Mouse (Mus musculus) midbrain, embryonic 14.5 days (tissue): ENCODE data around the gene Srp14. TPM values are rescaled to one million over a fixed set of nuclear protein-coding genes. Genes with fewer than 3 reads are reported as not detected.

ENCODE experiments used
- ATAC-seq: fragments of 200-750 bp; cut with Nextera tagmentation; 2 replicates; pipeline ENCODE4 v1.8.0; 2017; ENCODE audit warnings: moderate number of reproducible peaks, moderate library complexity; ENCODE audit not compliant: low FRiP score, low TSS enrichment
- DNase-seq: peaks from one replicate; pipeline ENCODE4 v3.0.0-alpha.2; 2015
- H3K27ac ChIP-seq: fragments of 300-500 bp; sonication (generic); replicated peaks from 2 replicates; pipeline ENCODE4 v1.5.1; 2014; ENCODE audit warnings: mild to moderate bottlenecking, low read depth, low read length, moderate library complexity
- H3K27me3 ChIP-seq: fragments of 300-500 bp; sonication (generic); 2 replicates; pipeline ENCODE4 v1.6.1; 2014; ENCODE audit warnings: low read length, control low read depth, mixed read lengths; ENCODE audit not compliant: control insufficient read depth, insufficient read depth
- H3K36me3 ChIP-seq: fragments of 300-500 bp; sonication (generic); 2 replicates; pipeline ENCODE4 v1.6.1; 2014; ENCODE audit warnings: low read length, control low read depth; ENCODE audit not compliant: control insufficient read depth, insufficient read depth
- H3K4me1 ChIP-seq: fragments of 300-500 bp; sonication (generic); 2 replicates; pipeline ENCODE4 v1.6.1; 2014; ENCODE audit warnings: mild to moderate bottlenecking, antibody characterized with exemption, low read length, control low read depth; ENCODE audit not compliant: control insufficient read depth, insufficient read depth
- H3K4me2 ChIP-seq: fragments of 300-500 bp; sonication (generic); 2 replicates; pipeline ENCODE4 v1.6.1; 2014; ENCODE audit warnings: mild to moderate bottlenecking, low read length, moderate library complexity
- H3K4me3 ChIP-seq: fragments of 300-500 bp; sonication (generic); replicated peaks from 2 replicates; pipeline ENCODE4 v1.5.1; 2014; ENCODE audit warnings: low read depth, low read length
- H3K9ac ChIP-seq: fragments of 300-500 bp; sonication (generic); replicated peaks from 2 replicates; pipeline ENCODE4 v1.6.1; 2014; ENCODE audit warnings: mild to moderate bottlenecking, low read length, moderate library complexity
- H3K9me3 ChIP-seq: fragments of 300-500 bp; sonication (generic); 2 replicates; pipeline ENCODE4 v1.6.1; 2016; ENCODE audit warnings: low read length, control low read depth, mixed read lengths; ENCODE audit not compliant: control insufficient read depth
- WGBS: fragments of 180-500 bp; shearing (Covaris S2); extraction: QIAGEN DNeasy Blood & Tissue Kit; methylation state at CpG from one replicate; pipeline ENCODE4 v1.1.7; 2014; 5-methylcytosine and 5-hydroxymethylcytosine counted together
- polyA plus RNA-seq: library from polyadenylated mRNA; unstranded; fragments of >200 nt; fragmentation: Nextera tagmentation; extraction: Ambion mirVana; gene quantifications from 2 replicates; pipeline ENCODE4 v1.2.1, GENCODE M21; 2014

Gene Srp14
- polyA plus RNA-seq, 1 experiment from 2014 or later = 327 TPM

DNA sequence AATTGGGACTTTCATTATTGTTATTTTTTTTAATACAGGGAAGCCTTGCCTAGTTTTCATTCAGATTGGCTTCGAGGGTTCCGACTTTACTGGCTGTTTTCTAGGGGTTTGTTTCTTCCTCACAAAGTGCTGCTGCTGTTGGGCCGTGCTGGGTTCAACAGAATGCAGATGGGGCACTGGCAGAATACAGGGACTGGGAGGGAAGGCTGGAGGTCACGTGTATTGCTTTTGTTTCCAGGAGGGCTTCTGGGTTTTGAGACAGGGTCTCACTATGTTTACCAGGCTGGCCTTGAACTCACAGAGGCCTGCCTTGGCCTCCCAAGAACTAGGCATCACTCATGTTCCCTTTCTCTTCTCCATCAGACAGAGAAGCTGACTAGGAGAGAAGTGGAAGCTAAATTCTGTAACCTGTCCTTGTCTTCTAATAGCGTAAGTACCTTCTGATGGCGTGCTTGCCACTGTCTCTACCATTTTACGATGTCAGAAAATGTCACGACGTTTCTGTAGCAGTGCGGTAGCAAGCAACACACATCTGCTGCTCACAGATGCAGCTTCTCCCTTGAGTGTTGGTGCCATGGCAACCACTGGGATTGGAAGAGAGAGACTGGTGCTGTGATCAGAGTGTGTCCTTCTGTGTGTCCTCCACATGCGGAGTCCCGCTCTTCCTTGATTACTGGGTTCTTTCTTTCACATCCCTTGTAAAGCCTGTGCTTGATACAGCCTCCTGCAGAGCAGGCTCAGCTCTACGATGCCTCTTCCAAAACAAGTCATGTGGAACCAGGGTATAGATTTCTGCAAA is 21.8 kb downstream of the Srp14 start:
- DNase-seq (peak; percentile 82), ATAC-seq (peak; percentile 78; the same call in 1 of the 2 replicates)
- Histone ChIP-seq H3K4me3 (no peak overlapping the region), H3K9ac (no peak overlapping the region), H3K27me3 (no peaks in the 10 kb centered on the region), H3K9me3 (no peaks in the 10 kb centered on the region), H3K27ac (peak overlapping the region; percentile 77), H3K4me2 (no peak overlapping the region), H3K36me3 (peaks cover 15% of the 10 kb centered on the region), H3K4me1 (peaks cover 9% of the 10 kb centered on the region; the same call in 1 of the 2 replicates)
- WGBS = 57% methylated on average over 13 of the region's 13 CpGs

DNA sequence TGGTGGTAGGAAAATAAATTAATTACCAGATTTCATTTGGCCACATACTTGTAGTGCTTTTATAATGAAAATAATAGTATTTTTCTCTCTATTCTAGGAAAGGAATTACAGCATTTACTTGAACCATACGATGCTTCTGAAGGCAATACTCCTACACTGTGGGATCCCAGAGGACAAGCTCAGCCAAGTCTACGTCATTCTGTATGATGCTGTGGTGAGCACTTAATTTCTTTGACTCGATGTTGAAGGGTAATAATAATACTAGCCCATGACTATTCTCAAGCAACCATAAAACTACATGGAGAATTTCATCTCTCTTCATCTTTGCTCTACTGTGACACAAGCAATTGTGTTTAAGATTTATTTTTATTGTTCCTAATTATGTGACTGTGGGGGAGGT is 22.5 kb downstream of the Srp14 start:
- Histone ChIP-seq H3K27ac (no peak overlapping the region; the same call in 1 of the 2 replicates), H3K4me1 (peaks cover 9% of the 10 kb centered on the region; the same call in 1 of the 2 replicates), H3K4me3 (no peak overlapping the region), H3K4me2 (no peak overlapping the region), H3K27me3 (no peaks in the 10 kb centered on the region), H3K9me3 (no peaks in the 10 kb centered on the region), H3K9ac (no peak overlapping the region), H3K36me3 (peaks cover 10% of the 10 kb centered on the region)
- ATAC-seq (no peak), DNase-seq (no peak)
- 86% methylated on average over 3 of the region's 3 CpGs for WGBS

DNA sequence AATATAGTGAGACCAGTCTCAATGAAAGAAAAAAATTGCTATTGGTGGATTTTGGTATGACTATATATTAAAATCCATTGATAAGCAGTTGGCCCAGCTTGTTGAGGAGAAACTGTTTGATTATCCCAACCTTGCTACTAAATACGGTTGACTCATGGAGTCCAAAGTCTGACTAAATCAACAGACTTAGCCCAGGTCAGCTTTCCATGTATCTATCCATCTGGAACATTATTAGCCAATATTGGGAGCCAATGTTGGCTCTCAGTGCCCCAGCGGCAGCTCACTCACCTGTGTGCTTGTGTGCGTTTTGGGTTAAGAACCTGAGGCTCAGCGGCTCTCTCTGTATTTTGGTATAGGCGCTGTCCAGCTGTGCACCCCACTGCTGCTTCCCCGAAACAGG is 28.5 kb downstream of the Srp14 start:
- DNase-seq (no peak), ATAC-seq (no peak)
- no peaks in the 10 kb centered on the region for H3K27me3 ChIP-seq
- WGBS = 95% methylated on average over 6 of the region's 6 CpGs
- H3K9me3 ChIP-seq = no peaks in the 10 kb centered on the region
- no peak overlapping the region for H3K27ac ChIP-seq
- peaks cover 16% of the 10 kb centered on the region; the same call in 1 of the 2 replicates for H3K36me3 ChIP-seq
- no peak overlapping the region for H3K4me2 ChIP-seq
- H3K4me1 ChIP-seq = no peaks in the 10 kb centered on the region
- no peak overlapping the region for H3K4me3 ChIP-seq
- no peak overlapping the region for H3K9ac ChIP-seq

DNA sequence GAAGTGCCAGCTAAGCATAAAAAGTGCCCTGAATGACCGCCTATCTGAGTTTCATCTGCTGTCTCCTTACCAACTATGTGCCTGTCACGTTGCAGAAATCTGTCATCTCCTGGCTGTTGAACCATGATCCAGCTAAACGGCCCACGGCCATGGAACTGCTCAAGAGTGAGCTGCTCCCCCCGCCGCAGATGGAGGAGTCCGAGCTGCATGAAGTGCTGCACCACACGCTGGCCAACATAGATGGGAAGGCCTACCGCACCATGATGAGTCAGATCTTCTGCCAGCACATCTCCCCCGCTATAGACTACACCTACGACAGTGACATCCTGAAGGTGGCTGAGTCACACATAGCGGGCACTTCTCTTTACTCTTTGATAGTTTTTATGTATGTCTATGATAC is 31.3 kb downstream of the Srp14 start:
- 66% methylated on average over 12 of the region's 12 CpGs for WGBS
- peaks cover 22% of the 10 kb centered on the region for H3K36me3 ChIP-seq

DNA sequence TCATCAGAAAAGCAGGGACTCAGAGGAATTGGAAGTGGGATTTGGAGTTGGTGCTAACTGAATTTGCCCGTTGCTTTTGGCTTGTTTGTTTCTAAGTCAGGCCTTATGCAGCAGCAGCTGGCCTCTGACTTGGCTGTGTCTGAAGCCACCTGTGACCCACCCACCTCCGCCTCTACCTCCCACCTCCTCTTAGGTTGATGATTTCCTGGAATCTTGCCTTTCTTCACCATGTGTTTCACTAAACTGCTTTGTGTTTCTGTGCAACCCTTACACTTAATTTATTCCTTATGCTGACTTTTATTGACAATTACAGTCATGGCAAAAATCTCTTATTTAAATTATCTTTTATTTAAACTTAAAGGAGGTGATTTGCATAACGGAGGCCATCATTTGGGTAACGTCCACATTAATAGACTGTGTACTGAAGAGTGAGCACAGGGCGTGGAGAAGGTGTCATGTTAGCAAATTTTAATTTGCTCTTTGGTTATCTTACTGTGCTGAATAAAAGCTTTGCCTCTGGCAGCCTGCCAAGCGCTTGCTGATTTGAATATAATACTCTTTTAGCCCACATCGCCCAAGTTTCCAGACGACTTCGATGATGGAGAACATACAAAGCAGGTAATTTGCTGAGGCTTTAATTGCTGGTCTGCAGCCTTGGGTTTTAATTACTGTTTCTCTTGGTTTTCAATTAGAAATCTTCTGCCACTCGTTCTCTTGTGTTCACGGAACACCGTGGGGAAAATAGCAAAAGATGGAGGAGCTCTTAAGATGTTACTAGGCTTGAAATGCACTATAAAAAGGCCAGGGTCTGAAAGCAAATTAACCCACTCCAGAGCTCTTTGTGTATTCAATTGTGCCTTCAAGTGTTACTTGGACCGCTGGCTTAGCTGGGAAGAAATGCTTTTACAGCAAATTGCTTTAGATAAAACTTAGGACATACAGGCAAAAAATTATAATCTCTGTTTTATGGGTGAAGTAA is 33.5 kb downstream of the Srp14 start:
- 50% methylated on average over 13 of the region's 13 CpGs for WGBS
- H3K36me3 ChIP-seq = peaks cover 25% of the 10 kb centered on the region
- H3K9me3 ChIP-seq = no peaks in the 10 kb centered on the region
- no peak overlapping the region for H3K9ac ChIP-seq
- no peaks in the 10 kb centered on the region for H3K4me1 ChIP-seq
- ATAC-seq (no peak; the same call in 1 of the 2 replicates), DNase-seq (peak; percentile 84)
- H3K4me3 ChIP-seq = no peak overlapping the region
- peak overlapping the region; percentile 41 for H3K27ac ChIP-seq
- H3K27me3 ChIP-seq = no peaks in the 10 kb centered on the region
- H3K4me2 ChIP-seq = no peak overlapping the region

More for the DNA sequence above, 31.3 kb downstream of the Srp14 start:
- DNase-seq (no peak), ATAC-seq (no peak)
- Histone ChIP-seq H3K9ac (no peak overlapping the region), H3K27me3 (no peaks in the 10 kb centered on the region), H3K4me1 (no peaks in the 10 kb centered on the region), H3K4me2 (no peak overlapping the region), H3K4me3 (no peak overlapping the region), H3K27ac (no peak overlapping the region), H3K9me3 (no peaks in the 10 kb centered on the region)

DNA sequence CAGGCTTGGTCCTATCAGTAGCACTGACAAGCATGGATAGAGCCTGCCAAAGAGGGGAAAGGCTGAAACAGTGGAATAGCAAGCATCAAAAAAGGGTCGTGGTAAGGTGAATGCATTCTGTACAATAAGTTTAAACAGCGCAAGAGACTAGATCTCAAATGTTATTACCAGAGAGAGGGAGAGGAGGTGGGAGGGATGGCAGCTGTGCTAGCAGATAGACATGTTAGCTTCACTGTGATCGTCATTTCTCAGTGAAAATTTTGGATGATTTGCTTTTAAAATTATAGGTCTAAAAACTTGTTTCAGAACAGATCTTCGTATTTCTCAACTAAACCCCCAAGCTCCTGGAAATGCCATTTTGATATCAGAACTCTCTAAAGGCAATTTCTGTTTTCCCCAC is 36.8 kb downstream of the Srp14 start:
- H3K27me3 ChIP-seq = no peaks in the 10 kb centered on the region
- ATAC-seq (no peak), DNase-seq (no peak)
- no peak overlapping the region for H3K27ac ChIP-seq
- H3K9me3 ChIP-seq = no peaks in the 10 kb centered on the region
- no peak overlapping the region for H3K4me3 ChIP-seq
- H3K36me3 ChIP-seq = peaks cover 30% of the 10 kb centered on the region
- WGBS = 93% methylated on average over 4 of the region's 4 CpGs
- no peaks in the 10 kb centered on the region for H3K4me1 ChIP-seq
- no peak overlapping the region for H3K9ac ChIP-seq
- no peak overlapping the region for H3K4me2 ChIP-seq

DNA sequence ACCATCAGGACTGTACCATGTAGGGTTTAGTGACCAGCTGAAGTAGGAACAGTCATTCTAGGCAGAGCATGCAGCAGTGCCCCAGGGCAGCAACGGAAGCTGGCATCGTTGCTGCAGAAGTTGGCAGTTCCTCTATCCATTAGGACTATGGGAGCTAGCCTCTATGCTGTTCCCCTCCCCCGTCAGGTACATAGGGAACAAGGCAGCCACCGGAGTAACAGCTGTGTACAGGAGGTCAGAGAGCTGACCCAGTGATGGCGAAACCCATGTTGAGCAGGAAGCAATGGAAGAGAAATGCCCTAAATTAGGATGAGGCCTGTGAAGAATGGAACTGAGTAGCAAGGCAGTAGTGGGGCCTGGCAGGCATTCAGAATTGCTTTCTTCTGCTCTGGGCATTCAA is 37.3 kb downstream of the Srp14 start:
- no peaks in the 10 kb centered on the region for H3K27me3 ChIP-seq
- no peaks in the 10 kb centered on the region for H3K9me3 ChIP-seq
- H3K4me2 ChIP-seq = no peak overlapping the region
- no peak overlapping the region for H3K27ac ChIP-seq
- H3K36me3 ChIP-seq = peaks cover 31% of the 10 kb centered on the region
- WGBS = 90% methylated on average over 5 of the region's 5 CpGs
- no peaks in the 10 kb centered on the region for H3K4me1 ChIP-seq
- H3K9ac ChIP-seq = no peak overlapping the region
- DNase-seq = no peak
- no peak for ATAC-seq
- H3K4me3 ChIP-seq = no peak overlapping the region

DNA sequence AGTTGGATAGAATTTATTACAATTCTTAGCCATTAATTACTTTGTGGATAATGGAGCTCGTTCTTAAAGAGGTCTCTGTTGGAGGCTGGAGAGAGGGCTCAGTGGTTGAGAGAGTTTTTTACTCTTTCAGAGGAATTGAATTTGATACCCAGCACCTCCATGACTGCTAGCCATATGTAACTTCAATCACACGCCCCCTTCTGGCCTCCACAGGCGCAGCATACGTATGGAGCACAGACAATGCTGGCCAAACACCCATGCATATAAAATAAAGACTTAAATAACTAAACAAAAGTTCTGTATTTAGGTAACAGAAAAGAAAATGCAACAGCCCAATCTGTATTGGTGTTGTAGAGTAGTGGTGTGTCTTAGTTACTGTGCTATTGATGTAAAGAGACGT is 47.9 kb downstream of the Srp14 start:
- H3K36me3 ChIP-seq = peaks cover 56% of the 10 kb centered on the region
- H3K27me3 ChIP-seq = no peaks in the 10 kb centered on the region
- DNase-seq (peak; percentile 60), ATAC-seq (no peak)
- no peak overlapping the region for H3K27ac ChIP-seq
- no peaks in the 10 kb centered on the region for H3K9me3 ChIP-seq
- 67% methylated on average over 5 of the region's 5 CpGs for WGBS
- no peak overlapping the region for H3K4me2 ChIP-seq
- H3K4me3 ChIP-seq = no peak overlapping the region
- no peaks in the 10 kb centered on the region for H3K4me1 ChIP-seq
- no peak overlapping the region for H3K9ac ChIP-seq
